Mouse (Mus musculus): ENCODE measurements around the gene Hnrnpf. TPM values are rescaled to one million over a fixed set of nuclear protein-coding genes. Genes with fewer than 3 reads are reported as not detected.
"Not testable (repeated sequence)": the region's sequence is repeated elsewhere in the genome, so short reads cannot be mapped to it uniquely, and the experiment has no call there.

Hnrnpf gene
- 100 to 1,000 TPM; 124 to 148 TPM for total RNA-seq (2021)

- peak; percentile 29 to 31 for DNase-seq
Observed at GRCm38 (mm10) chr6:117900126-117901080, at the start of gene Hnrnpf. Gene Hnrnpf, plus strand, starts transcription at chr6:117900324.

- DNase-seq, result no peak
Observed at GRCm38 (mm10) chr6:117851747-117852146, 48.4 kb upstream of the Hnrnpf start.

GRCm38 (mm10) chr6:117857990-117858389 lies 42.1 kb upstream of the Hnrnpf start:
- DNase-seq, result no peak

- DNase-seq, result no peak
Observed at GRCm38 (mm10) chr6:117861848-117862247, 38.3 kb upstream of the Hnrnpf start, which contains the start of gene Zfp239. Gene Zfp239, plus strand, starts transcription at chr6:117862100.

- no peak for DNase-seq
Observed at GRCm38 (mm10) chr6:117862465-117862864, 37.7 kb upstream of the Hnrnpf start.

GRCm38 (mm10) chr6:117862899-117863620 lies 37.1 kb upstream of the Hnrnpf start:
- peak; percentile 57 to 62 for DNase-seq

- no peak for DNase-seq
Observed at GRCm38 (mm10) chr6:117863751-117864150, 36.4 kb upstream of the Hnrnpf start.

- DNase-seq, result no peak
Observed at GRCm38 (mm10) chr6:117868187-117868586, 31.9 kb upstream of the Hnrnpf start.

- DNase-seq, result no peak
Observed at GRCm38 (mm10) chr6:117871034-117871433, 29.1 kb upstream of the Hnrnpf start.

- DNase-seq, result not testable (repeated sequence)
Observed at GRCm38 (mm10) chr6:117873450-117873849, 26.7 kb upstream of the Hnrnpf start.

- no peak for DNase-seq
Observed at GRCm38 (mm10) chr6:117874621-117875281, 25.4 kb upstream of the Hnrnpf start.

- no peak for DNase-seq
Observed at GRCm38 (mm10) chr6:117878700-117879407, 21.3 kb upstream of the Hnrnpf start.

- peak; percentile 99 to 100 for DNase-seq
Observed at GRCm38 (mm10) chr6:117879408-117880115, 20.6 kb upstream of the Hnrnpf start.

- DNase-seq, result no peak
Observed at GRCm38 (mm10) chr6:117880394-117880838, 19.7 kb upstream of the Hnrnpf start.

- DNase-seq, result no peak
Observed at GRCm38 (mm10) chr6:117881229-117881628, 18.9 kb upstream of the Hnrnpf start.

- DNase-seq, result no peak
Observed at GRCm38 (mm10) chr6:117881997-117882396, 18.1 kb upstream of the Hnrnpf start.

- no peak for DNase-seq
Observed at GRCm38 (mm10) chr6:117885943-117886342, 14.2 kb upstream of the Hnrnpf start.

GRCm38 (mm10) chr6:117888032-117888431 lies 12.1 kb upstream of the Hnrnpf start:
- DNase-seq, result no peak

- no peak for DNase-seq
Observed at GRCm38 (mm10) chr6:117888642-117889096, 11.5 kb upstream of the Hnrnpf start.

GRCm38 (mm10) chr6:117890257-117890656 lies 9.9 kb upstream of the Hnrnpf start:
- DNase-seq, result no peak

Data from layer of hippocampus, postnatal 36 days (tissue).